9 mouse cellular contexts compared by ENCODE assay signal in the genomic region with DNA sequence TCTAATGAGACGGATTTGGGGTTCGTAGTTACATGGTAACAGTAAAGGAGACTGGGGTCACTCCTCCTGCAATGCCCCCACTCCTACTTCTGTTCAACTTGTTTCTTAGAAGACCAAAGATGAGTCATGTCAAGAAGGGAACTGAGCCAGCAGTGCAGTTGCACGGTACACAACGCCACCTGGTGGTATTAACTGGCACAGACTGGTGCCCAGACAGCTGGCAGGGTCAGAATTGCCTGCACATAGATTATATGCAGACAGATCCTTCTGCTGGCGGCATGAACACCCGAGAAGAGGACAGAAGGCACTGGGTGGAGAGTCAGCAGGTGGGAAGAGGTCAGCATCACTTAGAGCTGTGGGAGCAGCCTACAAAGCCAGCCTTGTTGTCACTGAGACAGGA.
DNase-seq lines count a peak whose midpoint lies in the region; ATAC-seq and TF ChIP-seq lines count a peak whose summit lies in the region.
"Had no signal": no experiment of that assay in that cellular context is flagged by ENCODE, and none has a peak within 500 bp of the region (broad histone marks: within the 10 kb centered on the region; RNA-seq: fewer than 3 reads in every experiment).

No protein-coding gene starts in this region.

- H3K4me1 ChIP-seq in kidney, embryonic 15.5 days: peaks cover 18% of the 10 kb centered on the region
- peaks cover 24% of the 10 kb centered on the region for H3K4me1 ChIP-seq in embryonic facial prominence, embryonic 13.5 days
- H3K4me1 ChIP-seq in heart, postnatal 0 days (ENCODE audit: control insufficient read depth, insufficient read depth): peaks cover 10% of the 10 kb centered on the region; the same call in 1 of the 2 replicates
- peaks cover 85% of the 10 kb centered on the region for H3K4me1 ChIP-seq in midbrain, embryonic 10.5 days

- no peak overlapping the region for H3K4me3 ChIP-seq in kidney, embryonic 15.5 days (replicated peaks)
- H3K4me3 ChIP-seq in embryonic facial prominence, embryonic 13.5 days: no peak overlapping the region
- no peak overlapping the region for H3K4me3 ChIP-seq in heart, postnatal 0 days (ENCODE audit: low read depth, low read length)
- peak overlapping the region; percentile 46; the same call in 1 of the 2 replicates for H3K4me3 ChIP-seq in midbrain, embryonic 10.5 days
- H3K4me3 ChIP-seq: megakaryocyte, embryonic 14.5 days had no signal

- no peak overlapping the region for H3K4me2 ChIP-seq in kidney, embryonic 15.5 days
- H3K4me2 ChIP-seq in embryonic facial prominence, embryonic 13.5 days: peak overlapping the region; percentile 53
- H3K4me2 ChIP-seq in heart, postnatal 0 days (ENCODE audit: low read depth, low read length): no peak overlapping the region

- no peak overlapping the region for H3K9ac ChIP-seq in kidney, embryonic 15.5 days
- no peak overlapping the region for H3K9ac ChIP-seq in embryonic facial prominence, embryonic 13.5 days
- no peak overlapping the region for H3K9ac ChIP-seq in heart, postnatal 0 days (replicated peaks; ENCODE audit: low read depth, low read length)

- TF ChIP-seq CTCF in heart, postnatal 0 days (IDR thresholded peaks at IDR 0.05; ENCODE audit: low read depth): peak; percentile 73

- no peaks in the 10 kb centered on the region for H3K36me3 ChIP-seq in kidney, embryonic 15.5 days
- no peaks in the 10 kb centered on the region for H3K36me3 ChIP-seq in embryonic facial prominence, embryonic 13.5 days
- H3K36me3 ChIP-seq in heart, postnatal 0 days (replicated peaks; ENCODE audit: control insufficient read depth, insufficient read depth, low read length): no peaks in the 10 kb centered on the region
- no peaks in the 10 kb centered on the region for H3K36me3 ChIP-seq in midbrain, embryonic 10.5 days

- H3K27ac ChIP-seq in kidney, embryonic 15.5 days: no peak overlapping the region
- no peak overlapping the region for H3K27ac ChIP-seq in embryonic facial prominence, embryonic 13.5 days
- no peak overlapping the region for H3K27ac ChIP-seq in heart, postnatal 0 days (ENCODE audit: low read depth)
- no peak overlapping the region for H3K27ac ChIP-seq in midbrain, embryonic 10.5 days (replicated peaks)

- peaks cover 81% of the 10 kb centered on the region for H3K27me3 ChIP-seq in kidney, embryonic 15.5 days
- peaks cover 38% of the 10 kb centered on the region for H3K27me3 ChIP-seq in embryonic facial prominence, embryonic 13.5 days
- H3K27me3 ChIP-seq in heart, postnatal 0 days (ENCODE audit: control insufficient read depth, insufficient read depth, low read length): peaks cover 54% of the 10 kb centered on the region
- peaks cover 17% of the 10 kb centered on the region for H3K27me3 ChIP-seq in midbrain, embryonic 10.5 days (ENCODE audit: low read depth, poor library complexity, severe bottlenecking)

- no peak for TF ChIP-seq EP300 in heart, postnatal 0 days (IDR thresholded peaks at IDR 0.05; ENCODE audit: low read depth)

- peak; percentile 50 for DNase-seq in kidney, adult 11 months
- DNase-seq in adrenal gland, postnatal 14 days: peak; percentile 85
- peak; percentile 56 for DNase-seq in heart, postnatal 0 days (ENCODE audit: low spot score)
- peak; percentile 74 to 80 for DNase-seq in layer of hippocampus, postnatal 14 days (ENCODE audit: low spot score in 2 of 2)
- DNase-seq in midbrain, embryonic 10.5 days (ENCODE audit: low spot score): peak; percentile 76
- peak; percentile 72 for DNase-seq in right cerebral cortex, postnatal 4 days

- no peaks in the 10 kb centered on the region for H3K9me3 ChIP-seq in kidney, embryonic 15.5 days (replicated peaks)
- no peaks in the 10 kb centered on the region for H3K9me3 ChIP-seq in embryonic facial prominence, embryonic 13.5 days
- H3K9me3 ChIP-seq in heart, postnatal 0 days (replicated peaks; ENCODE audit: control insufficient read depth, low read length): no peaks in the 10 kb centered on the region
- no peaks in the 10 kb centered on the region for H3K9me3 ChIP-seq in midbrain, embryonic 10.5 days (replicated peaks)
- H3K9me3 ChIP-seq: megakaryocyte, embryonic 14.5 days had no signal

- 16% methylated on average over 6 of the region's 6 CpGs for WGBS in kidney, embryonic 15.5 days
- 14% methylated on average over 6 of the region's 6 CpGs for WGBS in embryonic facial prominence, embryonic 13.5 days
- WGBS in heart, postnatal 0 days: 19% methylated on average over 6 of the region's 6 CpGs
- WGBS in midbrain, embryonic 10.5 days: 14% methylated on average over 6 of the region's 6 CpGs

- ATAC-seq in kidney, embryonic 15.5 days (replicated peaks; ENCODE audit: low FRiP score): no peak
- no peak for ATAC-seq in embryonic facial prominence, embryonic 13.5 days (ENCODE audit: insufficient number of reproducible peaks, insufficient read depth, low FRiP score, low TSS enrichment, low read depth)
- ATAC-seq in heart, postnatal 0 days (ENCODE audit: insufficient read depth, low read depth): no peak; the same call in 1 of the 2 replicates
